Mouse (Mus musculus) cerebellum, postnatal 4 days (tissue): ENCODE data around the gene Nfkbil1.

Experiments used
- DNase-seq, 2 experiments: peaks; one replicate each; pipeline ENCODE4 v3.0.0; 2022; ENCODE audit warnings: low spot score in 2 of 2, mixed read lengths in 1 of 2

Gene Nfkbil1

DNA sequence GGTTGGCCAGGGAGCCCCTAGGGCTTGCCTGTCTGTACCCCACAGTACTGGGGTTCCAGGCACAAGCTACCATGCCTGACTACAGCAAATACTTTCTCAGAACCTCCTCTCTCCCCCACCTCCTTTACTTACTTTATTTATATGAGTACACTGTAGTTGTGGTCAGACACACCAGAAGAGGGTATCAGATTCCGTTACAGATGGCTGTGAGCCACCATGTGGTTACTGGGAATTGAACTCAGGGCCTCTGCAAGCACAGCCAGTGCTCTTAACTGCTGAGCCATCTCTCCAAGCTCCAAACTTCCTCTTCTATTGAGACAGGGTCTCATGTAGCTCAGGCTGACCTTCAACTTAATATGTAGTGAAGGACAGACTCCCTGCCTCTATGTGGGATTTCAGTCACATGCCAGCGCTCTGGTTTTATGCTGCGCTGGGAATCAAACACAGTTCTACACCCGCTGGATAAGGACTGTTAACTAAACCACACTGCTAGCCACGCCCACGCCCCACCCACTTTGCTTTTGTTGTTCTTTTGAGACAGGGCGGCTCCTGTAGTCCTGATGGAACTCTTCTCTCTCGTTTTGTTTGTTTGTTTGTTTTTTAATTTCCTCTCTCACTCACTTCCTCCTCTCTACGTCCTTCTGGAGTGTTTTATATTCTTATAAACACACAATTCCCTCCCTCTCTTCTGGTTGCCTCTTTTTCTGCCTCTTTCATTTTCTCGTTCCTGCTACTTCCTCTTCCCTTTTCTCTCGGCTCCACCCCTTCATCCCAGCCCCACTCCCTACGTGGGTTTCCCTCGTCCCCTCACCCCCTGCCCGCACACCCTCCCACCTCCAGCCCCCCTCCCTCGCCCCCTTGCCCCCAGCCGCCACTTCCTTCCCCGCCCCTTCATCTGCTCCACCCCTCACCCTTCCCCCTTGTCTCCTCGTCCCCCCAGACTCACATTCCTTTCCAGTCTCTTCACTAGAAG is 49.7 kb downstream of the Nfkbil1 start:
- DNase-seq, result peak in 1 of 2 experiments; percentile 24

DNA sequence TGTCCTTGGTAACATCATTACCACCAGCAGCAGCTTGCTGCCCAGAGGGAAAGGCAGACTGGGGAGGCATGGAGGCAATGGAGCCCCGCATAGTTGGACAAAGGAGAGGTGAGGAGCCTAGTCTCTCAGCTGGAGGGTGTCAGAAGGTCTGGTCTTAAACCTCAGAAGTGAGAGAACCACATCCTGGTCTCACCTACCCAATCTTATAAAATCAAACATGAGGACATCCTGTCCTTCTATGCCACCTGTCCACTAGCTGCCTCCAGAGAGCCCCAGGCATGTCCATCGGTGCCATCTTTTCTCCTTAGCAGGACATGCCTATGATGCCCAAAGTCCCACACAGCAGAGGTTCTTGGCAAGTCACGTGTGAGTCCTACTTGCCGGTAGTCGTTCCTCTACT is 55.5 kb downstream of the Nfkbil1 start:
- no peak for DNase-seq

DNA sequence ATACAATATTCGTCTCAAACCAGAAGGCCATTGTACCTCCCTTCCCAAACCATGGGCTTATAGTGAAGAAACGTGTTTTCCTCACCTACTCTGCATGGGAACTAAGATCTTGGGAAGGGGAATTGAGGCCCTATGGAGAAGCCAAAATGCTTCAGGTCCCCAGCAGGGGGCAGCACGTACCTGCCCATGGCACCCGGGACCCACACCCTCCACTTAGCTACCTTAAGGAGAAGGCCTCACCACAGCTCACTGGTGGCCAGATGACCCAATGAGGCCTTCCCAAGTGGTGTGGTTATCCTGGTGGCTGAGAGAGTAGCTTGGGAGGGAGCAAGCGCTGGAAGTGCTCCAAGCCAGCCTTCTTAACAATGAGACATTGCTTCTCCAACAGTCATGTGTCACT is 57.1 kb downstream of the Nfkbil1 start:
- DNase-seq, result no peak

DNA sequence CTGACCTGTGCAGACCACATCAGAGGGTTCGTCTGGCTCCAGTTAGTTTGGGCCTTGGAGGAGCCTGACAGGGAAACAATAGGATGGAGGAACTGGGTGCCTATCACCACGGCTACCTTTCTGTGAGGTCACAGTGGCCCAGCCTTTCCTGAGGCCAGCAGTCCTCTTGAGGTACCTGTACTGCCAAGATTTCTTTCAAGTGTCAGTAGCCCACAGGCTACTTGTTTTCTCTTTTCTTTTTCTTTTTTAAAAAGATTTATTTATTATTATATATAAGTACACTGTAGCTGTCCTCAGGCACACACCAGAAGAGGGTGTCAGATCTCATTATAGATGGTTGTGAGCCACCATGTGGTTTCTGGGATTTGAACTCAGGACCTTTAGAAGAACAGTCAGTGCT is 59.6 kb downstream of the Nfkbil1 start, which contains the start of gene Aif1:
TSS of gene Aif1 (minus strand) at position 101 of the 400 bp plus-strand sequence.
- no peak for DNase-seq

DNA sequence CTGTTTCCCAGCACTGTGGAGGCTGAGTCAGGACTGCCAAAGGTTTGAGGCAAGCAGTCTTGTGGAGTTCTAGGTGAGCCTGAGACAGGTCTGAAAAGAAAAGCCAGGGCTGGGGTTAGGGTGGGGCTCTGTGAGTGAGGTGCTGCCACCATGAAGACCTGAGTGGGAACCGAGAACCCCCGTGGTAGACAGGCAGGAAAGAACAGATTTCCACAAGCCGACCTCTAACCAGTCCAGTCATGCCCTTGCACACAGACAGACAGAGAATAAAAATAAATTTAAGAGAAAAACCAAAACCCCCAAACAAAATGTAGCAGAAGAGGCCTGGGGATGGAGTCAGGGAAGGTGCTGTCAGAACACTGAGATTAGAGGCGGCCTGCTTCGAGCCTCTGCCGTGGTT is 60.2 kb downstream of the Nfkbil1 start:
- no peak for DNase-seq

DNA sequence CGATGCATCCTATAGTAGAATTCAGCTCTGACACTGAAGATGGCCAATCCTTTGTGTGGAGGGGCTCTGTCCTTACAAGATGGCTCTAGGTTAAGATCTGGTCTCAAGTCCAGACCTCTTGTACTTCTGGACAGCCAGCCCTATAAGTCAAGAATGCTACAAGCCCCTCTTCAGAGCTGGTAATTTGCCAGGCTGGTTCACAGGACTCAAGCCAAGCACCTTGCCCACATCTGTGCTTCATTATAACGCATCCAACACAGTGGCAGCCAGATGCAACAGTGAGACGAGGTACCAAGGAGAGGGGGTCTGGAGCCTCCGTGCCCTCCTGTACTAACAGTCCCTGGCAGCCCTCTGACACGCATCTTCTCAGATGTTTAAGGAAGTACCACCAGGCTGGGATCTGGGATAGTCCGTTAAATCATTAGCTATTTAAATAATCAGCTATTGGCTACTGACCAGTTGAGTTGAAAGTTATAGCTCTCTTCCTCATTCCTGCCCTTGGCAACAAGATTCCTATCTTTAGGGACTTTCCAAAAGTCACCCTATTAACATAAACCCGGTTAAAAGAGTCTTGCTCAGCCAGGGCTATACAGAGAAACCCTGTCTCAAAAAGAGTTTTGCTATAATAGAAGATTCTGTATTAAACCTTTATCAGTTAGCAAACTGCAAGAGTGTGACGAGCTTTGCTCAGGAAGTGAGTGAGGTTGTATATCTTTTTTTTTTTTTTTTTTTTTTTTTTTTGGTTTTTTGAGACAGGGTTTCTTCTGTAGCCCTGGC is 61.2 kb downstream of the Nfkbil1 start:
- no peak for DNase-seq

DNA sequence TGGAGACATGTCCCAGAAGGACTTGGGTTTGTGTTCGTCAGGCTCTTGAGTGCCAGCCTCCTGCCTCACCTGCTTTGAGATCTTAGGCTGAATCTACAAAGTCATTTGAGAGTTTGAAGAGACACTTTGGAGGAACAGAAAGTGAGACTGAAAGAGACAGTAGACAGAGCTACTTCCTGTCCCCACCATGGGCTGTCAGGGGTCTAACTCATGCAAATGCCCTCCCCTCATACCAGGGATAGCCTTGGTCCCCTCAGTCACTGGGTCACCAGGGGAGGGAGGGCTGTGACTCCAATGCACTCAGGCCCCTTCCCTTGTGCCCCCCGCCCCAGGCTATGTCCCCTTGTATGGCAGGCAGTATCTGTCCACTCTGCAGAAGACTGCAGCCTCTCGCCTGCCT is 62.3 kb downstream of the Nfkbil1 start:
- no peak for DNase-seq

DNA sequence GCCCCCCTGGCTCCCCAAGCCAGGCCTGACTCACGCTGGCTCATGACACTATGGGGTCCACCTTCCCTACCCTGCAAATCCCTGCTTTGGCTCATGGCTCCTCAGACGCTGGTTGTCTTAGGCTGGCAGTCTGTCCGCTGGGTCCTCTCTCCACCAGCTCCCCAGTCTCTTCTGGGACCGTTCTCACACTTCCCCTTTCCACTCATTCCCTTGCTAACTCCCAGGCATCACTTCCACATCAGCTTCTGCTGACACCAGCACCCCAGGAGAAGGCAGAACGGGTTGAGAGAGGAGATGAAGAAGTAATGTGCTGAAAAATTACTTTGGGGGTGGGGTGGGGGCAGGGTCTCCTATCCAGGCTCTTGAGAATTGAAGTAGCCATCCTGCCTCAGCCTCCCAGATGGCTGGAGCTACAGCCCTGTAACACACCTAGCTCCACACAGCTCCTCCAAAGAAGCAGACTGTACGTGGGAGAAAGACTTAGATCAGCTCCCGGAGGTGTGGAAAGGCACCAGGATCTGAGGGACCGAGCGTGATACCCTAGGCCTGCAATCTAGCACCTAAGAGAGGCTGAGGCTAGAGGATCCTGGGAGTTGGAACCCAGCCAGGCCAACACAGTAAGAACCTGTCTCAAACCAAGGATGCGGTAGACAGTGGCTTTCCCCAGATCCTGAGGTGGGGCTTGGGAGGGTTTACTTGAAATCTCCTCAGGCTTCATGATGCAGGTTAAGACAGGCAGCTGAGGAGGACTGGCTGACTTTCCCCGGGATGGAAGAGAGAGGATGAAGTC is 63.0 kb downstream of the Nfkbil1 start:
- DNase-seq, result no peak
